Mouse (Mus musculus) E14TG2a.4 (cell line): ENCODE measurements around the gene Gper1.

ENCODE experiments used
- H3K27me3 ChIP-seq: 2 replicates; pipeline ENCODE4 v1.6.1; 2014; ENCODE audit warnings: low read length, control low read depth; ENCODE audit not compliant: insufficient read depth
- H3K36me3 ChIP-seq: 2 replicates; pipeline ENCODE4 v1.6.1; 2014; ENCODE audit warnings: low read length, control low read depth; ENCODE audit not compliant: insufficient read depth
- H3K4me1 ChIP-seq: replicated peaks from 2 replicates; pipeline ENCODE4 v1.6.1; 2014; ENCODE audit warnings: low read depth, low read length, control low read depth
- H3K4me3 ChIP-seq: replicated peaks from 2 replicates; pipeline ENCODE4 v1.5.1; 2014; ENCODE audit warnings: mild to moderate bottlenecking, low read length
- H3K9me3 ChIP-seq: 2 replicates; pipeline ENCODE4 v1.6.1; 2014; ENCODE audit warnings: low read length, control low read depth
- CTCF ChIP-seq: conservative IDR thresholded peaks from 2 replicates; pipeline ENCODE4 v1.5.1; 2014; ENCODE audit warnings: low read length
- NANOG ChIP-seq: IDR thresholded peaks from 2 replicates; pipeline ENCODE4 v1.6.1; 2014; ENCODE audit warnings: borderline replicate concordance, low read length, mixed read lengths
- POU5F1 ChIP-seq: IDR thresholded peaks from 2 replicates; pipeline ENCODE4 v1.6.1; 2014; ENCODE audit warnings: low read length, borderline replicate concordance

Gper1 gene

GRCm38 (mm10) chr5:139380385-139381248, 42.3 kb upstream of the Gper1 start:
- Histone ChIP-seq H3K36me3 (peaks cover 30% of the 10 kb centered on the region), H3K4me3 (peak overlapping the region; percentile 85), H3K9me3 (no peaks in the 10 kb centered on the region), H3K27me3 (0 out of 2 replicates have a peak, but pooled peaks cover 4% of the 10 kb centered on the region), H3K4me1 (peaks cover 82% of the 10 kb centered on the region)
- TF ChIP-seq CTCF: no peak
- TF ChIP-seq POU5F1: no peak
- no peak for TF ChIP-seq NANOG

DNA sequence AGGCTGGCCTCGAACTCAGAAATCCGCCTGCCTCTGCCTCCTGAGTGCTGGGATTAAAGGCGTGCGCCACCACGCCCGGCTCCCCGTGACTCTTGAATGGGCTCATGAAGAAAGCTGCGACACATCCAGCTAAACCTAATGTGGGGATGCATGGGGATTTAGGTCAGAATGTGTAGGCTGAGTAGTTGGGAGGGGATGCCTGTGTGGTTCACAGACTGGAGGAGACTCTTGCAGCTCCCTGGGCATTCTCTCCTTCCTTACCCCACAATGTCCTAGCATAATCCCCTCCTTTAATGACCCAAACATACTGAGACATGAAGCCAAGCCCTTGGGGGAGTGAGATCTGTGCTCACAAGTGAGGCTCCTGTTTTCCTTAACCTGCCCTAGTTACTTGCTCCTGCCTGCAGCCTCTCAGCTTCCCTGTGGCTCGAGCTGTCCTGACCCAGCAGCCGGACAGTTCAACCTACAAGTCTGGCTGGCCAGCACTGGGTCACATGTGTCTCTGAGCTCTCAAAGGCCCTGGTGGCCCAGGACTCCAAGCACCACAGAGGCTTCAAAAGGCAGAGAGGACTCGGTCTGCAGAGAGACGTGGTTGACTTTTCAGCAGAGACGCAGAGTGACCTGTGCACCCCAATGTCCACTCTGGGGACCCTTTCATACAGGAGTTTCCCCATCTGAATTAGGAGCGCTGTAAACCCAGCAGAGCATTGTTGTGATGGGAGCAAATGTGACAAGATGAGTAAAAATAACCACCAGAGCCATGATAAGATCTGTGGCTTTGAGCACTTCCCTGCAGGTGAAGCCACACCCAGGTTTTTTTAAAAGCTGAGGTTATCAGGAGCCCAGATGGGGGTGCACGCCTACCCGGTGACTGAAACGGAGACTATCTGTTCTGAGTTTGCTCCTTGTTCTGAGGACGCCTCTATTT, 41.1 kb upstream of the Gper1 start:
- TF ChIP-seq POU5F1: no peak
- TF ChIP-seq NANOG: no peak
- TF ChIP-seq CTCF: no peak
- no peaks in the 10 kb centered on the region for H3K9me3 ChIP-seq
- peaks cover 34% of the 10 kb centered on the region for H3K36me3 ChIP-seq
- H3K27me3 ChIP-seq: 0 out of 2 replicates have a peak, but pooled peaks cover 4% of the 10 kb centered on the region
- H3K4me3 ChIP-seq: peak overlapping the region; percentile 5; the same call in 1 of the 2 replicates
- H3K4me1 ChIP-seq: peaks cover 78% of the 10 kb centered on the region

DNA sequence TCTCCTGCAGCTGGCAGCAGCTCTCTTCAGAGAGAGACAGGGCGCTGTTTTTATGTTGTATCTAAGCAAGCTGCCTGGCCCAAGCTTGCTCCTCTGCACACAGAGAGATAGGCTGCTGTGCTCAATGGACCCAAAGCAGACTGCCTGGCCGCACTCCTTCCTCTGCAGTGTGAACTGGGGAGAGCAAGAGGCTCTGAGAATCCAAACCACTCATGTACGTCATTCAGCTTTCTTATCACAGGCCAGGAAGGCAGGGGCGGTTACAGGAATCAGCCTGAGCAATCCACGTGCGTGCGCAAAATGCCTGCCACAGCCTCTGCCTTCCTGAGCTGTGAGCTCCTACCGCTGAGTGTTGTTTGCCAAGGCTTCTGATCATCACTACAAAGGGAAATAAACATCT, 40.2 kb upstream of the Gper1 start:
- H3K9me3 ChIP-seq: no peaks in the 10 kb centered on the region
- peaks cover 26% of the 10 kb centered on the region for H3K36me3 ChIP-seq
- 0 out of 2 replicates have a peak, but pooled peaks cover 4% of the 10 kb centered on the region for H3K27me3 ChIP-seq
- TF ChIP-seq CTCF (no peak), NANOG (no peak), POU5F1 (no peak)
- H3K4me1 ChIP-seq: peaks cover 76% of the 10 kb centered on the region
- H3K4me3 ChIP-seq: no peak overlapping the region

GRCm38 (mm10) chr5:139383234-139383633, 39.7 kb upstream of the Gper1 start:
- TF ChIP-seq NANOG: no peak
- no peak for TF ChIP-seq CTCF
- H3K9me3 ChIP-seq: no peaks in the 10 kb centered on the region
- H3K4me1 ChIP-seq: peaks cover 76% of the 10 kb centered on the region
- H3K36me3 ChIP-seq: peaks cover 24% of the 10 kb centered on the region
- no peak overlapping the region for H3K4me3 ChIP-seq
- H3K27me3 ChIP-seq: 0 out of 2 replicates have a peak, but pooled peaks cover 4% of the 10 kb centered on the region

DNA sequence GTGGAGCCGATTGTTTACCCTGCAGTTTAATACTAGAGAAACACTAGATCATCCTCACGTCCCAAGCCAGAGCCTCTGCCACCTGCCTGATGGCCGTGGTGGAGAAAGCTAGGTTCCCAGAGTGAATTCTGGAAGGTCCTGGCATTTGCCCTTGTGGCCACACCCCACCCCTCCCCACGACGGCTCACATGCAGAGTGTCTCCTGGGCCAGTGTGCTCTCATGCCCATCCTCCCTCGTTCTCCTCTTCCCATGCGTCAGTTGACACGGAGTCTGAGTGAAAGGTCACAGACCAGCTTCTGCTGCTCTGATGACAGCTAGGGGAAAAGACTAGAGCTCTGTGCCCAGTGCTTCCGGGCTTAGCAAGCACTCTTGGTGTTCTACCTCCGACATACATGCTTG, 38.4 kb upstream of the Gper1 start:
- H3K9me3 ChIP-seq: no peaks in the 10 kb centered on the region
- TF ChIP-seq CTCF (no peak), NANOG (no peak), POU5F1 (no peak)
- H3K27me3 ChIP-seq: 0 out of 2 replicates have a peak, but pooled peaks cover 4% of the 10 kb centered on the region
- H3K36me3 ChIP-seq: peaks cover 28% of the 10 kb centered on the region
- H3K4me1 ChIP-seq: peaks cover 68% of the 10 kb centered on the region
- H3K4me3 ChIP-seq: no peak overlapping the region

- H3K4me3 ChIP-seq: no peak overlapping the region
- peaks cover 28% of the 10 kb centered on the region for H3K36me3 ChIP-seq
- TF ChIP-seq CTCF (no peak), POU5F1 (no peak), NANOG (no peak)
- no peaks in the 10 kb centered on the region for H3K9me3 ChIP-seq
- H3K4me1 ChIP-seq: peaks cover 66% of the 10 kb centered on the region
- H3K27me3 ChIP-seq: 0 out of 2 replicates have a peak, but pooled peaks cover 4% of the 10 kb centered on the region
These were observed 36.9 kb upstream of the Gper1 start for GRCm38 (mm10) chr5:139386047-139386446.

- Histone ChIP-seq H3K36me3 (peaks cover 32% of the 10 kb centered on the region), H3K4me1 (peaks cover 68% of the 10 kb centered on the region), H3K9me3 (no peaks in the 10 kb centered on the region), H3K27me3 (no peaks in the 10 kb centered on the region), H3K4me3 (no peak overlapping the region)
- no peak for TF ChIP-seq POU5F1
- no peak for TF ChIP-seq NANOG
- TF ChIP-seq CTCF: no peak
These were observed 35.4 kb upstream of the Gper1 start for GRCm38 (mm10) chr5:139387329-139388194.

DNA sequence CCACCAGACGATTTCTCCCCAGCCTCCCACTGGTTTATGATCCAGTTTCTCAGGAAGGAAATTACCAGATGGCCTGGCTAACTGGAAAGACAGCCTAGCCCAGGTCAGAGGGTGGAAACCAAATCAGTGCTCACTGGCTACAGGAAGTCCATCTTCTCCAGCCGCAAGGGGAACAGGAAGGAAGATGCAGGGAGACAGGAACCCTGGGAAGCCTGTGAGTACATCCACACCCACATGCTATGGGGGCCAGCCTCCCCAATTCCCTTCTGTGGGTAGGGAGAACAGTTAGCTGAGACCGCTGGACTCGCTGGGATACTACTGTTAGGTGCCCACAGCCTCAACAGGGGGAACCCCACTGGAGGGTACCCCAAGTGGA, 34.8 kb upstream of the Gper1 start:
- H3K36me3 ChIP-seq: peaks cover 34% of the 10 kb centered on the region
- peaks cover 68% of the 10 kb centered on the region for H3K4me1 ChIP-seq
- no peaks in the 10 kb centered on the region for H3K9me3 ChIP-seq
- H3K27me3 ChIP-seq: no peaks in the 10 kb centered on the region
- no peak for TF ChIP-seq CTCF
- no peak for TF ChIP-seq NANOG
- TF ChIP-seq POU5F1: no peak
- no peak overlapping the region for H3K4me3 ChIP-seq
